Mouse (Mus musculus) right cerebral cortex, postnatal 4 days (tissue): ENCODE data around the gene Hsd3b4.
"Not testable (repeated sequence)": the region's sequence is repeated elsewhere in the genome, so short reads cannot be mapped to it uniquely, and the experiment has no call there.

ENCODE experiments used
- DNase-seq: peaks from one replicate; pipeline ENCODE4 v3.0.0-alpha.2; 2022

Gene Hsd3b4

DNA sequence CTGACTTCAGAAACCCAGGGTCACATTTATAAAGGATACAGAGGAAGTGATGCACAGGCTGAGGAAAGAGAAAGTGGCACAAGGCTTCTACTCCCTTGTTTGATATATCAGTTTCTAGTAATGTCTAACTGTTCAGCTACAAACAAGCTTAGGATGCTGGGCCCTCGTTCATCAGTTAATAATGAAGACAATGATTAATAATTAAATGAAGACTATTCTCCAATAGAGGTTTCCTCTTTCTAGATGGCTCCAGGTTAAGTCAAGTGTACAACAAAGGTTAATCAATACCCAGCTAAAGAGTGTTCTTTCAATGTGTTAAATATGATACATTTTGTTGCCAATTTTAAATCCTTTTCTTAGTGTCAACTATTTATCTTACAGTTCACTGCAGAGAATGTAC lies at the start of gene Hsd3b4:
TSS of gene Hsd3b4 (minus strand) at position 101 of the 400 bp plus-strand sequence.
- DNase-seq = not testable (repeated sequence)

DNA sequence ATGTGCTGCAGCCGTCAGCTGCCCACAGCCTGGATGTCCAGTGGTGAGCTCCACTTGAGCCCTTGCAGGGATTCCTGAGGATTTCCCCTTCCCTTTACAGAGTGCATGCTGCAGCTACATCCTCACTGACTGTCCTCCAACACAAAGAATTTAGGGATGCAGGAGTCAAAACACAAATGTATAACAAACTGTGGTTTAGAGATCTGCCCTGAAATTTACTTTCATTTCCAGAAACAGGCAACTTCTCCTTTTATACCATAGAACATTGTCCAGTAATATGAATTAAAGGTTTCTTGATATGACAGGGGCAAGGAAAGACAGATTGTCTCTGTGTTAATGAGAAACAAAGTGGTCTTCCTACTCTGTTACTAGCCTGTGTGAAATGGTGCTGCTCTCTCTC lies 40.5 kb upstream of the Hsd3b4 start:
- not testable (repeated sequence) for DNase-seq

DNA sequence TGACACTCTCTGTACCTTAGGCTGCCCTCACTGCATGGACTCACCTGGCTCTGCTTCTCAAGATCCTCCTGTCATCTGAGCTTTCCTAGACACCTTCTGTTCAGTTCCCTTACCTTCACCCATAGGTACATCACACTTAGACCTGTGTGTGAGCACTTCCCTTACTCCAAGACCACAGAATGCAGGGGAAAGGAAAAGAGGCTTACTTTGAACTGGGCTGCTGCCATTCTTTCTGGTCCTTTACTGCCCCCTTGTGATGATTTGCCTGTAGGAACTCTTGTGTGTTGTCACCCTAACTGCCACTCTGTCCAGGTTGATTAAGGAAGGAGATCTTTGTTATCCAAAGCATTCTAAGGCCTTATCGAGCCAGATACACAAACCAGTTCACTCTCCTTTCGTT lies 39.9 kb upstream of the Hsd3b4 start:
- not testable (repeated sequence) for DNase-seq

DNA sequence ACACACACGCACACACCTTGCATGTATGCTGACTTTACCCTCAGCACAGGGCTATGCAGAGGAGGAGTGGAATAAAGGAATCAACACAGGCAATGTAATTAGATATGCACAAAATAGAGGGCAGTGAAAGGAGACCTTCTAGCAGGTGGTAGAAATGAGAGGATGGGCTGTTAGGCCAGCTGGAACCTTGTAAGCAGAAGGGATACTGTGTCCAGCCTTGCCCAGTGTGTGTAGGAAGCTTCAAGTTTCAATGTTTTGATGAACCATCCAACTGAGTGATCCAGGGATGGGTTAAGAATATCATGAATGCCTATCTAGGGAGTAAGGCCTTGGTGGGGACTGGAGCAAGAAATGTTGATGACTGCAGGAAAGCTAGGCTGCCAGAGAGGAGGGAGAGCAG lies 38.2 kb upstream of the Hsd3b4 start:
- not testable (repeated sequence) for DNase-seq

DNA sequence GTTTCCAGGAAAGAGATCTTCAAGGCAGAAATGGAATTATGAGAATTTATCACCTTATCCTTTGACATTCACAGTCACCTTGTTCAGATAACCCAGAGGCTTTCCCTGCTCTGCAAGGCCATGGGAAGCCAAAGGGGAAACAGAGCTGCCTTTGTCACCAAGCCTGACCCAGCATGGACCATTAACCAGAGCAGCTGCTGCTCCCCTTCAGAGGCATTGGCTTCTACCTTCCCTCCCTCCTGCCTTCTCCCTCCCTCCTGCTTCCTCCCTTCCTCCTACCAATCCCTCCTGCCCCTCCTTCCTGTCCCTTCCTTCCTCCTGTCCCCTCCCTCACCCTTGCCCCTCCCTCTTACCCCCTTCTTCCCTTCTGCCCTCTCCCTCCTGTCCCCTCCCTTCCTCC lies 37.3 kb upstream of the Hsd3b4 start:
- DNase-seq = not testable (repeated sequence)

DNA sequence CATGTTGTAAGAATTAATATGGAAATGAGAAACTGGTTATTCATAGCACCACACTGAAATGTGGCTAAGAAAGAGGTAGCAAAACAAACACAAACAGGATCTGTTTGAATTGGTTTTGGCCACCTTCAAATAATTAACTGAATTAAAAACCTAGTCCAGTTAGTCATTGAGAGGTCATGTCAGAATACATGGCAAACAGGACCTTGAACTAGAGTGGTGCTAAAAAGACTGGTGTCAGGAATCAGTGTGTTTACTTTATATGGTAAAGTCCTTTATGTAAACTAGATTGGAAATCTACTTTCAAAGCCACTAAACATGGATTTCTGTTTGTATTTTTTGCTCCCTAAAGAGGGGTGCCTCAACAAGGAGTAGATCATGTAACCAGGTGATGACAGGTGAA lies 14.7 kb upstream of the Hsd3b4 start:
- DNase-seq = not testable (repeated sequence)

DNA sequence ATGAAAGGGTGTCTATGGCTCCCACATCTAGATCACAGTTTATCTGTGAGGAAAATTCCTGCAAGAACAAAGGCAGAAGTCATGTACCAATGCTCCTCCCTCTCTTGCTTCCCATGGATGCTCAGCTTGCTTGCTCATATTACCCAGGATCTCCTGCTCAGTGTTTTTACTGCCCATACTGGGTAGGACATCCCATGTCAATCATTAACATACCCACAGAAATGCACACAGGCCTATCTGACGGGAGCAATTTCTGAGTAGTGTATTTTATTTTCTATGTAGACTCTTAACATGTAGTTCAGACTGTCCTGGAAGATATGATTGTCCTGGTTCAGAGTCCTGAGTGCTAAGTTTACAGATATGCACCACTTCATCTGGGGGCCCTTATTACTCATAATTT lies 14.2 kb upstream of the Hsd3b4 start:
- DNase-seq = not testable (repeated sequence)

DNA sequence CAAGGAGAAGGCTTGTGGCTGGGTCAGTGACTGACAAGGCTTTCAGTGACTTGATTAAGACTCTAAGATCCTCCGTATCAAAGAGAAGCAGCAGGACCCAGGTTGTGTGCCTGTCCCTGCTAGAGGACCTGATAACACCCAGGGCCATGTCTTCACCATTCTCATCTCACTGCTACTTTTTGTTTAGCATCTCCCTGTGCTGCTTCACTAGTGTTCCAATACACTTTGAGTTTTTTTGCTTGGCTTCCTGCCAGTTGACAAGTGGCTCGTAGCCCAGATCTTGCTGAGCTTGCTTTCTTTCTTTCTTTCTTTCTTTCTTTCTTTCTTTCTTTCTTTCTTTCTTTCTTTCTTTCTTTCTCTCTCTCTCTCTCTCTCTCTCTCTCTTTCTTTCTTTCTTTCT lies 12.5 kb upstream of the Hsd3b4 start:
- not testable (repeated sequence) for DNase-seq

DNA sequence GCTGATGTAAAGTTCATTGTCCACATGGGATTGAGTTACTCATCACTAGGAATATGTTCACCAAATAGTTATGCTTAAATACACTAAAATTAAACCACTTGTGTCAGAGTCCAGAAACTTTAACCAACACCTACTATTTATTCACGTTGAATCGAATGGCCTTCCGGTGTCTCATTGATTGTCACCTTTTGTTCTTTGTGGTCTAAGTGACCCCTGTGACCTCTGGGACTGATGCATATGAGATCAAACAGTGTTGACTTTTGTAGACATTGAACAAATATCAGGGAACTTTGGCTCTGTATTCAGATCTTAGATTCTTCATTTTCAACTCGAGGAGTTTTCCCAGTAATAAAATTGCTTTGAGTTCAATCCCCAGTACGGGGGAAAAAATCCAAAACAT lies 3.1 kb downstream of the Hsd3b4 start:
- DNase-seq = not testable (repeated sequence)

DNA sequence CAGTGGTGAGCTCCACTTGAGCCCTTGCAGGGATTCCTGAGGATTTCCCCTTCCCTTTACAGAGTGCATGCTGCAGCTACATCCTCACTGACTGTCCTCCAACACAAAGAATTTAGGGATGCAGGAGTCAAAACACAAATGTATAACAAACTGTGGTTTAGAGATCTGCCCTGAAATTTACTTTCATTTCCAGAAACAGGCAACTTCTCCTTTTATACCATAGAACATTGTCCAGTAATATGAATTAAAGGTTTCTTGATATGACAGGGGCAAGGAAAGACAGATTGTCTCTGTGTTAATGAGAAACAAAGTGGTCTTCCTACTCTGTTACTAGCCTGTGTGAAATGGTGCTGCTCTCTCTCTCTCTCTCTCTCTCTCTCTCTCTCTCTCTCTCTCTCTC lies 12.9 kb downstream of the Hsd3b4 start:
- DNase-seq = not testable (repeated sequence)

DNA sequence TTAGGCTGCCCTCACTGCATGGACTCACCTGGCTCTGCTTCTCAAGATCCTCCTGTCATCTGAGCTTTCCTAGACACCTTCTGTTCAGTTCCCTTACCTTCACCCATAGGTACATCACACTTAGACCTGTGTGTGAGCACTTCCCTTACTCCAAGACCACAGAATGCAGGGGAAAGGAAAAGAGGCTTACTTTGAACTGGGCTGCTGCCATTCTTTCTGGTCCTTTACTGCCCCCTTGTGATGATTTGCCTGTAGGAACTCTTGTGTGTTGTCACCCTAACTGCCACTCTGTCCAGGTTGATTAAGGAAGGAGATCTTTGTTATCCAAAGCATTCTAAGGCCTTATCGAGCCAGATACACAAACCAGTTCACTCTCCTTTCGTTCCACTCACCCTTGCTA lies 13.6 kb downstream of the Hsd3b4 start:
- not testable (repeated sequence) for DNase-seq

DNA sequence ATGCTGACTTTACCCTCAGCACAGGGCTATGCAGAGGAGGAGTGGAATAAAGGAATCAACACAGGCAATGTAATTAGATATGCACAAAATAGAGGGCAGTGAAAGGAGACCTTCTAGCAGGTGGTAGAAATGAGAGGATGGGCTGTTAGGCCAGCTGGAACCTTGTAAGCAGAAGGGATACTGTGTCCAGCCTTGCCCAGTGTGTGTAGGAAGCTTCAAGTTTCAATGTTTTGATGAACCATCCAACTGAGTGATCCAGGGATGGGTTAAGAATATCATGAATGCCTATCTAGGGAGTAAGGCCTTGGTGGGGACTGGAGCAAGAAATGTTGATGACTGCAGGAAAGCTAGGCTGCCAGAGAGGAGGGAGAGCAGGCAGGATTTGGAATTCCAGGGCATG lies 15.3 kb downstream of the Hsd3b4 start:
- DNase-seq = not testable (repeated sequence)

DNA sequence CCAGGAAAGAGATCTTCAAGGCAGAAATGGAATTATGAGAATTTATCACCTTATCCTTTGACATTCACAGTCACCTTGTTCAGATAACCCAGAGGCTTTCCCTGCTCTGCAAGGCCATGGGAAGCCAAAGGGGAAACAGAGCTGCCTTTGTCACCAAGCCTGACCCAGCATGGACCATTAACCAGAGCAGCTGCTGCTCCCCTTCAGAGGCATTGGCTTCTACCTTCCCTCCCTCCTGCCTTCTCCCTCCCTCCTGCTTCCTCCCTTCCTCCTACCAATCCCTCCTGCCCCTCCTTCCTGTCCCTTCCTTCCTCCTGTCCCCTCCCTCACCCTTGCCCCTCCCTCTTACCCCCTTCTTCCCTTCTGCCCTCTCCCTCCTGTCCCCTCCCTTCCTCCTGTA lies 16.1 kb downstream of the Hsd3b4 start:
- DNase-seq = not testable (repeated sequence)

DNA sequence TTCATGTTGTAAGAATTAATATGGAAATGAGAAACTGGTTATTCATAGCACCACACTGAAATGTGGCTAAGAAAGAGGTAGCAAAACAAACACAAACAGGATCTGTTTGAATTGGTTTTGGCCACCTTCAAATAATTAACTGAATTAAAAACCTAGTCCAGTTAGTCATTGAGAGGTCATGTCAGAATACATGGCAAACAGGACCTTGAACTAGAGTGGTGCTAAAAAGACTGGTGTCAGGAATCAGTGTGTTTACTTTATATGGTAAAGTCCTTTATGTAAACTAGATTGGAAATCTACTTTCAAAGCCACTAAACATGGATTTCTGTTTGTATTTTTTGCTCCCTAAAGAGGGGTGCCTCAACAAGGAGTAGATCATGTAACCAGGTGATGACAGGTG lies 38.8 kb downstream of the Hsd3b4 start:
- not testable (repeated sequence) for DNase-seq

DNA sequence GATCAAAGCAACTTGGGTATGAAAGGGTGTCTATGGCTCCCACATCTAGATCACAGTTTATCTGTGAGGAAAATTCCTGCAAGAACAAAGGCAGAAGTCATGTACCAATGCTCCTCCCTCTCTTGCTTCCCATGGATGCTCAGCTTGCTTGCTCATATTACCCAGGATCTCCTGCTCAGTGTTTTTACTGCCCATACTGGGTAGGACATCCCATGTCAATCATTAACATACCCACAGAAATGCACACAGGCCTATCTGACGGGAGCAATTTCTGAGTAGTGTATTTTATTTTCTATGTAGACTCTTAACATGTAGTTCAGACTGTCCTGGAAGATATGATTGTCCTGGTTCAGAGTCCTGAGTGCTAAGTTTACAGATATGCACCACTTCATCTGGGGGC lies 39.3 kb downstream of the Hsd3b4 start:
- DNase-seq = not testable (repeated sequence)

DNA sequence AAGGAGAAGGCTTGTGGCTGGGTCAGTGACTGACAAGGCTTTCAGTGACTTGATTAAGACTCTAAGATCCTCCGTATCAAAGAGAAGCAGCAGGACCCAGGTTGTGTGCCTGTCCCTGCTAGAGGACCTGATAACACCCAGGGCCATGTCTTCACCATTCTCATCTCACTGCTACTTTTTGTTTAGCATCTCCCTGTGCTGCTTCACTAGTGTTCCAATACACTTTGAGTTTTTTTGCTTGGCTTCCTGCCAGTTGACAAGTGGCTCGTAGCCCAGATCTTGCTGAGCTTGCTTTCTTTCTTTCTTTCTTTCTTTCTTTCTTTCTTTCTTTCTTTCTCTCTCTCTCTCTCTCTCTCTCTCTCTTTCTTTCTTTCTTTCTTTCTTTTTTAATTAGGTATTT lies 41.0 kb downstream of the Hsd3b4 start:
- DNase-seq = not testable (repeated sequence)

DNA sequence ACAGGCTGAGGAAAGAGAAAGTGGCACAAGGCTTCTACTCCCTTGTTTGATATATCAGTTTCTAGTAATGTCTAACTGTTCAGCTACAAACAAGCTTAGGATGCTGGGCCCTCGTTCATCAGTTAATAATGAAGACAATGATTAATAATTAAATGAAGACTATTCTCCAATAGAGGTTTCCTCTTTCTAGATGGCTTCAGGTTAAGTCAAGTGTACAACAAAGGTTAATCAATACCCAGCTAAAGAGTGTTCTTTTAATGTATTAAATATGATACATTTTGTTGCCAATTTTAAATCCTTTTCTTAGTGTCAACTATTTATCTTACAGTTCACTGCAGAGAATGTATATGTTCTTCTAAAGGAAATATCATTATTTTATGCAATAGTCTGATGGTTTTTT lies 53.3 kb downstream of the Hsd3b4 start, which contains the start of gene Gm4450:
TSS of gene Gm4450 (minus strand) at position 101 of the 400 bp plus-strand sequence.
- not testable (repeated sequence) for DNase-seq

DNA sequence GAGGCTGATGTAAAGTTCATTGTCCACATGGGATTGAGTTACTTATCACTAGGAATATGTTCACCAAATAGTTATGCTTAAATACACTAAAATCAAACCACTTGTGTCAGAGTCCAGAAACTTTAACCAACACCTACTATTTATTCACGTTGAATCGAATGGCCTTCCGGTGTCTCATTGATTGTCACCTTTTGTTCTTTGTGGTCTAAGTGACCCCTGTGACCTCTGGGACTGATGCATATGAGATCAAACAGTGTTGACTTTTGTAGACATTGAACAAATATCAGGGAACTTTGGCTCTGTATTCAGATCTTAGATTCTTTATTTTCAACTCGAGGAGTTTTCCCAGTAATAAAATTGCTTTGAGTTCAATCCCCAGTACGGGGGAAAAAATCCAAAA lies 56.5 kb downstream of the Hsd3b4 start:
- not testable (repeated sequence) for DNase-seq
